ENCODE assay signal across 15 mouse cellular contexts in the genomic region with DNA sequence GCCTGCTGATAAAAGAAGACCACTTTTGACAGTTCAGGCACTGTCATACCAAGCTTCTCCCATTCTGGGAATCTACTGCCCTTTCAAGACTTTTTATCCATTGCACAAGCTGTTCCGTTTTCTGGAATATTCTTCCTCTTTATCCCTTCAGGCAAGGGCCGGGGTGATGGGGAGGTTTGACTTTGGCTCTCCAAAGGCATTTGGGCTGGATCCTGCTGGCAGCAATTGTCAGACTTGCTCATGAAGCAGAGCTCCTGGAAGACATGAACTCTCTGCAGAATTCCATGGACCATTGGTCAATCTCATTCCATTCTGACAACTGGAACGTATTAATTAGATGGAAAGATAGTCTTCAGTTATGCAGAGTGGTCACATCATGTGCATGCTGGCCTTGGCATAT.
A peak's percentile ranks its signal among the peaks of the same experiment; 100 is the strongest.
DNase-seq lines count a peak whose midpoint lies in the region; ATAC-seq and TF ChIP-seq lines count a peak whose summit lies in the region.
"Had no signal": no experiment of that assay in that cellular context is flagged by ENCODE, and none has a peak within 500 bp of the region (broad histone marks: within the 10 kb centered on the region; RNA-seq: fewer than 3 reads in every experiment).

No protein-coding gene starts in this region.

- TF ChIP-seq EP300 in heart, adult 2 months (IDR thresholded peaks at IDR 0.05; ENCODE audit: insufficient read depth, low read depth, low read length), result no peak

- H3K9me3 ChIP-seq in heart, embryonic 10.5 days, result no peaks in the 10 kb centered on the region
- H3K9me3 ChIP-seq in midbrain, embryonic 16.5 days (replicated peaks; ENCODE audit: control insufficient read depth, low read length, poor library complexity, severe bottlenecking), result no peaks in the 10 kb centered on the region
- H3K9me3 ChIP-seq: liver, embryonic 13.5 days; midbrain, embryonic 13.5 days had no signal

- no peak overlapping the region for H3K9ac ChIP-seq in heart, adult 2 months (ENCODE audit: low read depth, low read length)
- no peak overlapping the region for H3K9ac ChIP-seq in midbrain, embryonic 16.5 days (ENCODE audit: low read depth, low read length)
- H3K9ac ChIP-seq: liver, embryonic 13.5 days; midbrain, embryonic 13.5 days had no signal

- no peak overlapping the region for H3K4me3 ChIP-seq in heart, adult 2 months
- no peak overlapping the region for H3K4me3 ChIP-seq in heart, embryonic 10.5 days
- H3K4me3 ChIP-seq in midbrain, embryonic 16.5 days (ENCODE audit: low read depth, low read length), result no peak overlapping the region
- H3K4me3 ChIP-seq: layer of hippocampus, adult 2 months; liver, embryonic 13.5 days; midbrain, embryonic 13.5 days had no signal

- TF ChIP-seq CTCF in heart, adult 2 months (IDR thresholded peaks at IDR 0.05), result no peak

- intact Hi-C loops in heart, adult 2 months (cut with DNase I), result no loop called here
- intact Hi-C loops in heart, postnatal 14 days (cut with DNase I), result no loop called here

- no peak overlapping the region for H3K27ac ChIP-seq in heart, adult 2 months
- no peak overlapping the region for H3K27ac ChIP-seq in heart, embryonic 10.5 days
- no peak overlapping the region for H3K27ac ChIP-seq in midbrain, embryonic 16.5 days (ENCODE audit: low read length)
- H3K27ac ChIP-seq: hindbrain, postnatal 0 days; layer of hippocampus, adult 2 months; liver, embryonic 13.5 days; midbrain, embryonic 13.5 days had no signal

- ATAC-seq in erythroid progenitor cell, adult 5-6 weeks (replicated peaks; ENCODE audit: low FRiP score, poor library complexity, severe bottlenecking), result no peak
- ATAC-seq in midbrain, embryonic 16.5 days, result no peak
- ATAC-seq: CD4-positive, CD25-positive, alpha-beta regulatory T cell, adult 4 months; hindbrain, postnatal 0 days; midbrain, embryonic 13.5 days had no signal

- peaks cover 3% of the 10 kb centered on the region for H3K4me1 ChIP-seq in heart, adult 2 months (ENCODE audit: control insufficient read depth, insufficient read depth, low read length)
- no peaks in the 10 kb centered on the region for H3K4me1 ChIP-seq in heart, embryonic 10.5 days
- no peaks in the 10 kb centered on the region for H3K4me1 ChIP-seq in midbrain, embryonic 16.5 days (ENCODE audit: control insufficient read depth, insufficient read depth, low read length)
- H3K4me1 ChIP-seq: liver, embryonic 13.5 days had no signal

- no peaks in the 10 kb centered on the region for H3K36me3 ChIP-seq in heart, adult 2 months (ENCODE audit: control insufficient read depth, insufficient read depth, low read length)
- no peaks in the 10 kb centered on the region for H3K36me3 ChIP-seq in heart, embryonic 10.5 days
- no peaks in the 10 kb centered on the region for H3K36me3 ChIP-seq in midbrain, embryonic 16.5 days (ENCODE audit: control insufficient read depth, insufficient read depth, low read length)
- H3K36me3 ChIP-seq: liver, embryonic 13.5 days; midbrain, embryonic 13.5 days had no signal

- no peaks in the 10 kb centered on the region for H3K27me3 ChIP-seq in heart, adult 2 months (ENCODE audit: control insufficient read depth, insufficient read depth, low read length)
- peaks cover 8% of the 10 kb centered on the region; the same call in 1 of the 2 replicates for H3K27me3 ChIP-seq in heart, embryonic 10.5 days (ENCODE audit: insufficient read depth, poor library complexity, severe bottlenecking)
- H3K27me3 ChIP-seq in midbrain, embryonic 16.5 days (ENCODE audit: control insufficient read depth, insufficient read depth, low read depth, low read length), result no peaks in the 10 kb centered on the region
- H3K27me3 ChIP-seq: liver, embryonic 13.5 days; midbrain, embryonic 13.5 days had no signal

- peak; percentile 35 to 53 for DNase-seq in heart, adult 2 months
- no peak for DNase-seq in heart, embryonic 10.5 days (ENCODE audit: low spot score)
- peak; percentile 12 for DNase-seq in Muller cell, postnatal 12 days (ENCODE audit: inconsistent ontology term)
- peak; percentile 52 for DNase-seq in gastrocnemius, adult 18-20 months (ENCODE audit: low spot score)
- peak; percentile 43 to 56 for DNase-seq in heart, postnatal 14 days
- no peak for DNase-seq in thymus, postnatal 10 days (ENCODE audit: low spot score in 2 of 2)
- DNase-seq: cerebellum, adult 2 months; liver, embryonic 13.5 days; thymus, adult 2 months had no signal

- no peaks in the 10 kb centered on the region for H3K79me2 ChIP-seq in heart, adult 2 months (replicated peaks; ENCODE audit: control insufficient read depth, insufficient read depth, low read length)

- no peak overlapping the region for H3K4me2 ChIP-seq in midbrain, embryonic 16.5 days (ENCODE audit: low read length)
- H3K4me2 ChIP-seq: liver, embryonic 13.5 days; midbrain, embryonic 13.5 days had no signal

- no peak for TF ChIP-seq POLR2A in heart, adult 2 months (IDR thresholded peaks at IDR 0.05; ENCODE audit: insufficient read depth, low read depth, low read length)

- 75% methylated on average over 3 of the region's 3 CpGs for WGBS in heart, adult 2 months
- 79% methylated on average over 3 of the region's 3 CpGs for WGBS in heart, embryonic 10.5 days
- 86% methylated on average over 3 of the region's 3 CpGs for WGBS in midbrain, embryonic 16.5 days

Comparison
In these comparisons a context has a peak if more than half of its experiments do, and no peak if none do; other contexts are left out.
1. DNase-seq: peak in heart, adult 2 months (2 of 2), Muller cell, postnatal 12 days (single experiment), gastrocnemius, adult 18-20 months (single experiment) and heart, postnatal 14 days (2 of 2); none in heart, embryonic 10.5 days (single experiment) and thymus, postnatal 10 days (0 of 2).